Mouse (Mus musculus) liver, embryonic 14.5 days (tissue): ENCODE results near the gene Spata21. TPM values are rescaled to one million over a fixed set of nuclear protein-coding genes. Genes with fewer than 3 reads are reported as not detected.
A peak's percentile ranks its signal among the peaks of the same experiment; 100 is the strongest.

ENCODE experiments used
- ATAC-seq: fragments of 200-750 bp; cut with Nextera tagmentation; 2 replicates; pipeline ENCODE4 v1.8.0; 2017; ENCODE audit warnings: moderate number of reproducible peaks, mild to moderate bottlenecking, moderate library complexity; ENCODE audit not compliant: insufficient read depth
- DNase-seq, 3 experiments: peaks; one replicate each; pipeline ENCODE4 v3.0.0-alpha.2; 2012 to 2013; ENCODE audit warnings: low read depth in 3 of 3, low spot score in 3 of 3
- H3K27ac ChIP-seq: fragments of 300-500 bp; sonication (generic); 2 replicates; pipeline ENCODE4 v1.5.1; 2014; ENCODE audit warnings: moderate library complexity, mild to moderate bottlenecking, control low read depth, inconsistent platforms
- H3K27me3 ChIP-seq: fragments of 300-500 bp; sonication (generic); 2 replicates; pipeline ENCODE4 v1.6.1; 2014; ENCODE audit warnings: mild to moderate bottlenecking, low read length, moderate library complexity; ENCODE audit not compliant: control insufficient read depth, insufficient read depth
- H3K36me3 ChIP-seq: fragments of 300-500 bp; sonication (generic); replicated peaks from 2 replicates; pipeline ENCODE4 v1.6.1; 2014; ENCODE audit warnings: low read depth; ENCODE audit not compliant: control insufficient read depth, insufficient read depth
- H3K4me1 ChIP-seq, 2 experiments: fragments of 200-500 bp in 1 of 2; fragments of 300-500 bp in 1 of 2; sonication (generic) in 1 of 2; replicated peaks; 2 replicates each; pipeline ENCODE4 v1.6.1; 2012 to 2014; ENCODE audit warnings: antibody characterized with exemption in 1 of 2, inconsistent platforms in 1 of 2, low read length in 1 of 2; ENCODE audit not compliant: control insufficient read depth in 2 of 2, insufficient read depth in 2 of 2
- H3K4me2 ChIP-seq: fragments of 300-500 bp; sonication (generic); 2 replicates; pipeline ENCODE4 v1.6.1; 2014; ENCODE audit warnings: low read depth, mild to moderate bottlenecking, control low read depth, moderate library complexity
- H3K4me3 ChIP-seq, 2 experiments: fragments of 200-500 bp in 1 of 2; fragments of 300-500 bp in 1 of 2; sonication (generic) in 1 of 2; 2 replicates each; pipeline ENCODE4 v1.5.1; 2012 to 2014; ENCODE audit warnings: low read depth in 2 of 2, low read length in 2 of 2, mild to moderate bottlenecking in 2 of 2, control low read depth in 1 of 2, inconsistent platforms in 1 of 2, moderate library complexity in 1 of 2; ENCODE audit not compliant: insufficient read depth in 1 of 2
- H3K9ac ChIP-seq: fragments of 300-500 bp; sonication (generic); replicated peaks from 2 replicates; pipeline ENCODE4 v1.6.1; 2014; ENCODE audit warnings: mild to moderate bottlenecking, control low read depth, moderate library complexity
- H3K9me3 ChIP-seq: fragments of 300-500 bp; sonication (generic); 2 replicates; pipeline ENCODE4 v1.6.1; 2016; ENCODE audit warnings: low read length, mixed read lengths; ENCODE audit not compliant: control insufficient read depth
- CTCF ChIP-seq: IDR thresholded peaks from 2 replicates; pipeline ENCODE4 v1.5.1; 2016; ENCODE audit warnings: antibody characterized with exemption, low read depth, control low read depth
- EP300 ChIP-seq: IDR thresholded peaks from 2 replicates; pipeline ENCODE4 v1.6.1; 2016; ENCODE audit warnings: antibody characterized with exemption, low read depth
- WGBS: fragments of 180-500 bp; shearing (Covaris S2); extraction: QIAGEN DNeasy Blood & Tissue Kit; methylation state at CpG from one replicate; pipeline ENCODE4 v1.1.7; 2014; ENCODE audit not compliant: insufficient replicate concordance; 5-methylcytosine and 5-hydroxymethylcytosine counted together
- polyA plus RNA-seq, 2 experiments: library from polyadenylated mRNA; depleted of rRNA in 1 of 2; stranded (reverse) in 1 of 2; unstranded in 1 of 2; fragments of >200 nt; fragmentation: Nextera tagmentation in 1 of 2; extraction: Ambion mirVana in 1 of 2; gene quantifications; 2 replicates each; pipeline versions ENCODE4 v1.2.1 to v1.2.3; 2012 to 2014

Gene Spata21
- polyA plus RNA-seq, 2 experiments: not detected

GRCm38 (mm10) chr4:141159666-141160065 is 71.5 kb downstream of the Spata21 start:
- Histone ChIP-seq H3K4me1 (peaks cover 52 to 64% of the 10 kb centered on the region in 2 experiments), H3K9me3 (no peaks in the 10 kb centered on the region), H3K27me3 (no peaks in the 10 kb centered on the region), H3K36me3 (no peaks in the 10 kb centered on the region; the same call in 1 of the 2 replicates), H3K9ac (peak overlapping the region; percentile 25; the same call in 1 of the 2 replicates), H3K27ac (peak overlapping the region; percentile 79), H3K4me3 (no peak overlapping the region), H3K4me2 (peak overlapping the region; percentile 49)
- WGBS: 40% methylated on average over 5 of the region's 5 CpGs
- no peak for ATAC-seq
- TF ChIP-seq CTCF: no peak
- no peak for TF ChIP-seq EP300
- no peak for DNase-seq

- ATAC-seq (no peak), DNase-seq (no peak)
- no peaks in the 10 kb centered on the region for H3K9me3 ChIP-seq
- peaks cover 52 to 64% of the 10 kb centered on the region in 2 experiments for H3K4me1 ChIP-seq
- H3K4me2 ChIP-seq: no peak overlapping the region; the same call in 1 of the 2 replicates
- no peak for TF ChIP-seq EP300
- TF ChIP-seq CTCF: no peak
- no peaks in the 10 kb centered on the region; the same call in 1 of the 2 replicates for H3K36me3 ChIP-seq
- no peak overlapping the region for H3K9ac ChIP-seq
- H3K4me3 ChIP-seq: no peak overlapping the region
- peak overlapping the region; percentile 95 for H3K27ac ChIP-seq
- 73% methylated on average over 4 of the region's 4 CpGs for WGBS
- no peaks in the 10 kb centered on the region for H3K27me3 ChIP-seq
Observed at GRCm38 (mm10) chr4:141160193-141160592, 72.1 kb downstream of the Spata21 start.

GRCm38 (mm10) chr4:141161699-141162208 is 73.6 kb downstream of the Spata21 start:
- peak overlapping the region; percentile 95 for H3K27ac ChIP-seq
- H3K36me3 ChIP-seq: no peaks in the 10 kb centered on the region; the same call in 1 of the 2 replicates
- H3K4me1 ChIP-seq: peaks cover 49 to 64% of the 10 kb centered on the region in 2 experiments
- peak overlapping the region in 1 of 2 experiments; percentile 25; a peak in 2 of 4 replicates for H3K4me3 ChIP-seq
- H3K4me2 ChIP-seq: peak overlapping the region; percentile 60
- WGBS: 18% methylated on average over 6 of the region's 6 CpGs
- H3K9ac ChIP-seq: peak overlapping the region; percentile 54
- ATAC-seq (peak; percentile 92), DNase-seq (peak; percentile 58 to 66 (median 65))
- no peaks in the 10 kb centered on the region for H3K27me3 ChIP-seq
- no peaks in the 10 kb centered on the region for H3K9me3 ChIP-seq
- no peak for TF ChIP-seq CTCF
- TF ChIP-seq EP300: peak; percentile 82

Other genes starting within 250 kb of the Spata21 start
- gene Padi1, start 242.6 kb upstream of the Spata21 start, polyA plus RNA-seq (2012; rRNA removed): 0.01 and 0.02 TPM in 2 replicates
- gene Padi1, start 242.6 kb upstream of the Spata21 start, polyA plus RNA-seq (2014; fragmentation: Nextera tagmentation; extraction: Ambion mirVana): 0.06 TPM in 1 of 2 replicates, not detected in the other
- gene Padi2, start 182.0 kb upstream of the Spata21 start, polyA plus RNA-seq (2012; rRNA removed): 0.87 and 1.0 TPM in 2 replicates
- gene Padi2, start 182.0 kb upstream of the Spata21 start, polyA plus RNA-seq (2014; fragmentation: Nextera tagmentation; extraction: Ambion mirVana): 1.7 and 1.8 TPM in 2 replicates
- 68.1 and 86.1 TPM in 2 replicates for gene Sdhb, start 127.1 kb upstream of the Spata21 start, polyA plus RNA-seq (2012; rRNA removed)
- gene Sdhb, start 127.1 kb upstream of the Spata21 start, polyA plus RNA-seq (2014; fragmentation: Nextera tagmentation; extraction: Ambion mirVana): 201 and 211 TPM in 2 replicates
- gene Atp13a2, start 101.5 kb upstream of the Spata21 start, polyA plus RNA-seq (2012; rRNA removed): 17.9 and 21.6 TPM in 2 replicates
- 11.4 and 14.1 TPM in 2 replicates for gene Atp13a2, start 101.5 kb upstream of the Spata21 start, polyA plus RNA-seq (2014; fragmentation: Nextera tagmentation; extraction: Ambion mirVana)
- 7.1 and 10.5 TPM in 2 replicates for gene Mfap2, start 77.9 kb upstream of the Spata21 start, polyA plus RNA-seq (2012; rRNA removed)
- 11.0 and 11.6 TPM in 2 replicates for gene Mfap2, start 77.9 kb upstream of the Spata21 start, polyA plus RNA-seq (2014; fragmentation: Nextera tagmentation; extraction: Ambion mirVana)
- 1.3 and 1.7 TPM in 2 replicates for gene Crocc, start 27.8 kb upstream of the Spata21 start, polyA plus RNA-seq (2012; rRNA removed)
- gene Crocc, start 27.8 kb upstream of the Spata21 start, polyA plus RNA-seq (2014; fragmentation: Nextera tagmentation; extraction: Ambion mirVana): 0.35 and 0.53 TPM in 2 replicates
- gene Necap2, start 10.0 kb upstream of the Spata21 start, polyA plus RNA-seq (2012; rRNA removed): 58.9 and 60.3 TPM in 2 replicates
- gene Necap2, start 10.0 kb upstream of the Spata21 start, polyA plus RNA-seq (2014; fragmentation: Nextera tagmentation; extraction: Ambion mirVana): 88.7 and 99.5 TPM in 2 replicates
- gene Szrd1, start 51.4 kb downstream of the Spata21 start, polyA plus RNA-seq (2012; rRNA removed): 13.3 and 14.2 TPM in 2 replicates
- 14.3 and 17.2 TPM in 2 replicates for gene Szrd1, start 51.4 kb downstream of the Spata21 start, polyA plus RNA-seq (2014; fragmentation: Nextera tagmentation; extraction: Ambion mirVana)
- gene Fbxo42, start 59.6 kb downstream of the Spata21 start, polyA plus RNA-seq (2012; rRNA removed): 7.5 and 8.3 TPM in 2 replicates
- gene Fbxo42, start 59.6 kb downstream of the Spata21 start, polyA plus RNA-seq (2014; fragmentation: Nextera tagmentation; extraction: Ambion mirVana): 17.6 and 20.6 TPM in 2 replicates
- gene Rsg1, start 125.6 kb downstream of the Spata21 start, polyA plus RNA-seq (2012; rRNA removed): 0.78 and 0.87 TPM in 2 replicates
- gene Rsg1, start 125.6 kb downstream of the Spata21 start, polyA plus RNA-seq (2014; fragmentation: Nextera tagmentation; extraction: Ambion mirVana): 0.56 and 1.2 TPM in 2 replicates
- 0.88 and 0.92 TPM in 2 replicates for gene Arhgef19, start 151.2 kb downstream of the Spata21 start, polyA plus RNA-seq (2012; rRNA removed)
- 0.57 and 0.72 TPM in 2 replicates for gene Arhgef19, start 151.2 kb downstream of the Spata21 start, polyA plus RNA-seq (2014; fragmentation: Nextera tagmentation; extraction: Ambion mirVana)
- gene Epha2, start 212.9 kb downstream of the Spata21 start, polyA plus RNA-seq (2012; rRNA removed): 1.6 TPM in 2 replicates
- 0.29 and 0.45 TPM in 2 replicates for gene Epha2, start 212.9 kb downstream of the Spata21 start, polyA plus RNA-seq (2014; fragmentation: Nextera tagmentation; extraction: Ambion mirVana)